Mouse (Mus musculus): ENCODE results near the gene Prdm5. TPM values are rescaled to one million over a fixed set of nuclear protein-coding genes. Genes with fewer than 3 reads are reported as not detected.

Prdm5 gene
- polyA plus RNA-seq, 1 experiment: 2.3 TPM

DNA sequence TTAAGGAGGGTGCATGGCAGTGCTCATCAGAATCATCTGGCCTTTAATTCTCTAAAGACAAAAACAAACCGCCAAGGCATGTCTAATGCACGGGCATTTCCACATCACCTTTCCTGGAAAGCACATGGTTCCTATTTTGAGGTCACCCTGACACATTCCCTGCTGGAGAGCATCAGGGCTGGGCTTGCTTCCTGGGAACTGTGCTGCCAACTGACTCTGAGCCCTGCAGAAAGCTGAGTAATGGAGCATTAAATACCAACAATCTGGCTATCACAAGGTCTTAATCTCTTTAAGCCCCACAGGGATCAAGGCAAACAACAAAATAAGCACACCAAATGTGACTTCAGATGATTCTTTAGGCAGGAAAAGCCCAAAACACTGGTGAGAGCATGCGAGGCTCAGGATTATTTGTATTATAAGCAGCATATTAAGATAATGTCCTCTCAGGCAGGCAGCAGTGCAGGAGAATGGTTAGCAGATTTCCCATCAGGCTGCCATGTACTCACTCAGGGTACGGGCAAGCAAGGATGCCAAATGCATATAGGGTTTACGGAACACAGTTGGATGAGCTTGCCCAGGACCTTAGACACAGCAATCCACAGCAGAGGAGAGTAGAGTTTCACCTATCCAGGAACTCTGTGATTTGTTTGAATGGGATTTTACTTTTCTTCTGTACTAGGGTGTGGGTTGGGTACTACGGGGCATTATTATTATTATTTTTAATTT lies 190.8 kb downstream of the Prdm5 start:
- Histone ChIP-seq H3K4me1 (ENCODE audit: control insufficient read depth, insufficient read depth, low read length) (no peaks in the 10 kb centered on the region), H3K27ac (ENCODE audit: control insufficient read depth, insufficient read depth, low read depth, low read length, poor library complexity) (no peak overlapping the region), H3K4me3 (replicated peaks; ENCODE audit: control insufficient read depth, low read depth, low read length) (no peak overlapping the region)
- no peak for TF ChIP-seq POLR2A (IDR thresholded peaks at IDR 0.05; ENCODE audit: borderline replicate concordance, control insufficient read depth, low read depth, low read length)
- no peak for TF ChIP-seq CTCF (IDR thresholded peaks at IDR 0.05; ENCODE audit: control insufficient read depth, insufficient read depth, low read length)
- 82% methylated on average over 6 of the region's 6 CpGs for WGBS

DNA sequence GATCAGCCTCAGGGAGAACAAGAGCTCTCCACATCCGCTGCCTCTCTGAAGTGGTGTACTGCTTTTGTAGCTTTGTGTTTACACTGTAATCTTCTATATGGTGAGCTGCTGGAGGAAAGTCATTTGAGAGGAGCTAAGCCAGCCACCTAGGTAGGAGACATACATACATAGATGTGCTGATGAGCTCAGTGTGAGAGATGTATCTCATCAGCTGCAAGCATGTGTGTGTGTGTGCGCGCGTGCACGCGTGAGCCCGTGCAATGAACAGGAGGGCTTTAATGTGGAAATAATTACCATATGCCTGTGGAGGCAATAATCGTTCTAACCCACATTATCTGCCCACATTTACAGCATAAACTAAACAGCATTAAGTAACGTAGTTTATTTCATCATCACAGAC lies 191.6 kb downstream of the Prdm5 start:
- 89% methylated on average over 9 of the region's 9 CpGs for WGBS
- no peak for TF ChIP-seq CTCF (IDR thresholded peaks at IDR 0.05; ENCODE audit: control insufficient read depth, insufficient read depth, low read length)
- no peak for TF ChIP-seq POLR2A (IDR thresholded peaks at IDR 0.05; ENCODE audit: borderline replicate concordance, control insufficient read depth, low read depth, low read length)
- H3K4me3 ChIP-seq (replicated peaks; ENCODE audit: control insufficient read depth, low read depth, low read length): no peak overlapping the region
- no peak overlapping the region for H3K27ac ChIP-seq (ENCODE audit: control insufficient read depth, insufficient read depth, low read depth, low read length, poor library complexity)
- H3K4me1 ChIP-seq (ENCODE audit: control insufficient read depth, insufficient read depth, low read length): no peaks in the 10 kb centered on the region

Other genes starting within 250 kb of the Prdm5 start
- 0.50 and 1.0 TPM in 2 replicates for gene Ndnf, start 107.4 kb upstream of the Prdm5 start, polyA plus RNA-seq (2011; ENCODE audit: insufficient read depth, insufficient read length, low replicate concordance, missing spikeins)
- not detected in 2 replicates for gene 4930544G11Rik, start 173.6 kb downstream of the Prdm5 start, polyA plus RNA-seq (2011; ENCODE audit: insufficient read depth, insufficient read length, low replicate concordance, missing spikeins)

All from bone marrow, adult 2 months (tissue).